Mouse (Mus musculus) c-Kit-positive CD71-positive TER-119-negative erythroid progenitor cells, embryonic 14.5 days (primary cell): ENCODE results near the gene Acad8.

Experiments
- DNase-seq: peaks from one replicate; pipeline ENCODE4 v3.0.0-alpha.2; 2013; ENCODE audit warnings: low read depth

Acad8 gene

GRCm38 (mm10) chr9:26985090-26985613 is 14.2 kb downstream of the Acad8 start:
- no peak for DNase-seq

- no peak for DNase-seq
Measured at GRCm38 (mm10) chr9:26978776-26979175, 20.6 kb downstream of the Acad8 start.

- DNase-seq: no peak
Measured at GRCm38 (mm10) chr9:26977754-26978153, 21.6 kb downstream of the Acad8 start.

- DNase-seq: no peak
Measured at GRCm38 (mm10) chr9:26947790-26948189, 51.6 kb downstream of the Acad8 start.

- no peak for DNase-seq
Measured at GRCm38 (mm10) chr9:26924146-26924545, 75.2 kb downstream of the Acad8 start.
